Mouse (Mus musculus) heart, postnatal 10 days (tissue): ENCODE data around the gene Cfap73. TPM values are rescaled to one million over a fixed set of nuclear protein-coding genes. Genes with fewer than 3 reads are reported as not detected.
A peak's percentile ranks its signal among the peaks of the same experiment; 100 is the strongest.

Experiments
- DNase-seq, 2 experiments: peaks; one replicate each; pipeline ENCODE4 v3.0.0; 2021
- intact Hi-C: fragments of 180-260 bp; cut with DNase I; formaldehyde crosslinking; loops from one replicate; pipeline ENCODE4 v1.15.1; 2025
- total RNA-seq, 2 experiments: library from RNA; stranded (reverse); gene quantifications; 2 replicates each; pipeline ENCODE4 v1.2.3; 2021

Gene Cfap73
- total RNA-seq, 2 experiments from 2014 or later, result not detected

DNA sequence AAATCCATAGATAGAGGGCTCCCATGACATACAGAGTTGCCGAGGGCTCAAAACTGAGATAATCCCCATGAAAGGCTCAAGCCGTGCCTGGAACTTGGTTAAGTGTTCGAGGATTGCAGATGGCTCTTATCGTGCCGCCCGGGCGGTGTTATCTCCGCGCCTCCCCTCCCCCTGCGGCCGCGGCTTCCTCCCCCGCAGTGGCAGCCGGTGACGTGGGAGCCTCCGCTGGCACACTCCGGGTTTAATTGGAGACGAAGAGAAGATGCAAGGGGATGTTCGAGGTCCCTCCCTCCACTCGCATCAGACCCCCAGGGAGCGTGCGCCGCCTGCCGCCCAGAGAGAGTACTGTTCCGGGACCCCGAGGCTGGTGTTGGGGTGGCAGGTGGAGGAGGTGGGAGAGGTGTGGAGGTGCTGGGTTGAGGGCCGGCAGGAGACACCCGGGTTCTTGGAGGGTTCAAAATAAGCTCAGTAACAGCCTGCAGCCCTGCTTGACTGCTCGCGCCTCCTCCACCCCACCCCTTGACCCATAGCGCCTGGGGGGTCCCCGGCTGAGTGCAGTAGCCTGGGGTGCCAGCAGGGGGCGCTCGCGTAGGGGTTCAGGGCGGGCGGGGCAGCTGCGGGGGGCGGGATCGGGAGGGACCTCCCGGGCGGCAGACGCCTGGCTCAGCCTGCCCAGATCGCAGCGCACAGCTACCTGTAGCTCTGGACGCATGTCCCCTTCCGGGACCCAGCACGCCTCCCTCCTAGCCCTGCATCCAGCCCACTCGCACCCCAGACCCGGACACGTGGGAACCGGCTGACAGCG lies 14.7 kb upstream of the Cfap73 start, which contains the start of gene Rasal1:
Rasal1 (plus strand) TSS at position 244 of the 805 bp plus-strand sequence.
- intact Hi-C loops, result no loop called here

DNA sequence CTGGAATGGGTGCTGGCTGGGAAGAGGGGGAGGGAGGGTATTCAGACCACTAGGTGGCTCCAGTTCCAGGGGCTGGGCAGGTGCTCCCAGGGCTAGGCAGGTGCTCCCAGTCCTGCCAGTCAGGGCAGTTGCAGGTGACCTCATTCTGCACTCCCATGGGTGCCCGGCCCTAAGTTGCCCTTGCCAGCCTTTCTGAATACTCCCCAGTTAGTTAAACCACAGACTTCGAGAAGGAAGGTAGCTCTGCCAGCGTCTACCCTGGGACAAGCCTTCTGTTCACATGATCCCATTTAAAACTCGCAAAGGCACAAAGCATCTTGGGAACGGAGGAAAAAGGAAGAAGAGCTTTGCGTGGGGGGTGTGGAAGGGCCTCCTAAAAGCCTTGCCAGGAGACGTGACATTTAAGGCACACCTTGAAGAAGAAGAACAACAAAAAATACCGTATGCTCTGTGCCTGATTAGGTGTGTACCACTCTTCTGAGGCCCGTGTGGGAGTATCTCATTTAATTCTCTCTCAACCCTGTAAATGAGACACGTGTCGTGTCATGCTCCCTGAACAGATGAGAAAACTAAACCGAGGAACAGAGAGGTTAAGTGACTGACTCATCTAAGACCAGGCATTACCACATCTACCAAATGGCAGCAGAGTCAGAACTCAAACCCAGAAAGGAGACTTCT lies 13.9 kb upstream of the Cfap73 start:
- no peak for DNase-seq
- intact Hi-C loops, result no loop called here

More for the DNA sequence above, 14.7 kb upstream of the Cfap73 start, which contains the start of gene Rasal1:
- peak; percentile 44 to 51 for DNase-seq

DNA sequence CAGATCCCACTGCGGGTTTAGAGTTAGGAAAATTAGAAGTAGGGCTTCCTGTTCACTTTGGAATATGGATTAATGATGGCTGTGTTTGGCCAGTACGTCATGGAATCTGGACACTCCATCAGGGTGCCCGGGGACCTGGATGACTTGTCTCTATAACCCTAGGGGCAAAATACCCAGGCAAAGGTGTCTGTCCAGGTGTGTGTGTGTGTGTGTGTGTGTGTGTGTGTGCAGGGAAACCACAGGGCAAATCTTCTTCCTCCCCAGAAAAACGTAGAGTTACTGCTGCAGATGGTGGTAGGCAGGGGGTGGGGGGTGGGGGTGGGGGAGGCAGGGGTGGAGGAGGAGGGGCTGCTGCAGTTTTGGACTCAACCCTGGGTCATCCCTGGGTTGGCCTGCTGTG lies 13.3 kb upstream of the Cfap73 start:
- intact Hi-C loops, result no loop called here
- no peak for DNase-seq

DNA sequence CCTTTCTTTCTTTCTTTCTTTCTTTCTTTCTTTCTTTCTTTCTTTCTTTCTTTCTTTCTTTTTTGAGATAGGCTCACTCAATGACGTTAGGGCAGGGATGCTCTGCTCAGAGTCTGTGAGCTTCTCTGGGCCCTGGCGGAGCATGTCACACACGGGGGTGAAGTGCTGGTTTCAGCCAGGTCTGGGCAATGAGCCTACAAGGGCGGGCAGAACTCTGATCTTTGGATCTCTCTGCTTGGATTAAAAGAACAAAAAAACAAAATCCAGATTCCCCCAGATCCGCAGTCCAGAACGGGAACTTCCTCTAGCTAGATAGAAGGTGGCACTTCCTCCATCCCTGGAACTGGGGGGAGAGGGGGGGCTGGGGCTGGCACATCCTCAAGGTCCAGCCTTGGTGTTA lies 11.8 kb upstream of the Cfap73 start:
- intact Hi-C loops, result no loop called here
- peak in 1 of 2 experiments; percentile 27 for DNase-seq

DNA sequence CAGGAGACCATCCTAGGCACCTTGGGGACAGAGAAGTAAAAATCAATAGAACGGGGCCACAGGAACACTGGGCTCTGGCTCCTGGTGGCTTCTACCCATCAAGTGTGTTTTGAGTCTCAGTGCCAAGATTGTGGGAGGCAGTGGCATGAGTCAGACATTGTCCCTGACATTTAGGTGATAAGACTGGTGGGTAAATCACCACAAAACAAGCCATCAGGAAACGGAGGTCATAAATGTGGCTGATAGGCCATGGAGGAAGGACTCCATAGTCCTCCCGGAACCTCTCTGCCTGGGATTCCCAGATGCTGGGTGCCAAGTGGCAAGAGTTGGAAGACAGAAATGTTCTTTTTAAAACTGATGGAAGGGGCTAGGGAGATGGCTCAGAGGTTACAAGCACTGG lies 10.2 kb upstream of the Cfap73 start:
- DNase-seq, result no peak
- intact Hi-C loops, result no loop called here

DNA sequence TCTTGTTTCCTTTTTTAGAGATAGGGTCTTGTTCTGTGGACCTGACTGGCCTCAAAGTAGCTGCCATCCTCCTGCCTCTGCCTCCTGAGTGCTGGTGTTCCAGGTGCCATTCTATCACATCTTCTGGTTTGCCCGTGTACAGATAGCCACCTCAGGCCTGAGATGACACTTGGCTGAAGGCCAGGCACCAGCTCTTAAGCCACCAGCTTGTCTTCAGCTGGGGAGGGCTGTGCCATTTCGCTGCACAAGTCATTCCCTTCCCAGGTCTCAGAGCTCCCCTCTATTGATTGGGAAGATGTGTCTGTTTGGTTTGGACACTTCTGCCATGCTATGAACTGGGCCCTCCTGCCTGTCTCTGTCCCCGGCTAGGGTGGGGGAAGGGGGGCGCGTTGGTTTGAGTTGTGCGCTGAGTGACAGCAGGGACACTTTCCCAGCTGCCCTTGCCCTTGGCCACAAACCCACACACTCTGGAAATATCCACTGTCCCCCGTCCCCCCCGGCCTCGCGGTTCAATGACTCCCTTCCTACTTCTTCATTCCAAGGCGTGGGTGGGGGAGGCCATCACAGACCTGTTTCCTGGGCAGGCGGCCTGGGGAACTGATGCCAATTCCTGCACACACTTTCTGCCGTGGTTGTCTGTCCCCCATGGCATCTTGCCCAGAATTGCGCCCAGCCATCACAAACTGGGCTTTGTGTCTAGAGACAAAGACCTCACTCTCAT lies 9.5 kb upstream of the Cfap73 start:
- peak in 1 of 2 experiments; percentile 34 for DNase-seq
- intact Hi-C loops, result no loop called here

DNA sequence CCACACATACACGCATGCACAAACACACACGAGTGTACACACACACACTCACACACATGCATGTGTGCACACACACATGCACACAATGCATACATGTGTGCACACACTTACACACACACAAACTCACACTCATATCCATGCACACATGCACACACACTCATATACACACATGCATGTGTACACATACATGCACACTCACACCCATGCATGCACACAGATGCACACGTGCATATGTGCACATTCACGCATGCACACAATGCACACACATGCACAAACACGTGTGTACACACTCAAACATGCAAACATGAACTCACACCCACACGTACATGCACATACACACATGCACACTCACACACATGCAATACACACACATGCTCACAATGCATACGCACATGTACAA lies 6.1 kb upstream of the Cfap73 start:
- no peak for DNase-seq
- intact Hi-C loops, result no loop called here

DNA sequence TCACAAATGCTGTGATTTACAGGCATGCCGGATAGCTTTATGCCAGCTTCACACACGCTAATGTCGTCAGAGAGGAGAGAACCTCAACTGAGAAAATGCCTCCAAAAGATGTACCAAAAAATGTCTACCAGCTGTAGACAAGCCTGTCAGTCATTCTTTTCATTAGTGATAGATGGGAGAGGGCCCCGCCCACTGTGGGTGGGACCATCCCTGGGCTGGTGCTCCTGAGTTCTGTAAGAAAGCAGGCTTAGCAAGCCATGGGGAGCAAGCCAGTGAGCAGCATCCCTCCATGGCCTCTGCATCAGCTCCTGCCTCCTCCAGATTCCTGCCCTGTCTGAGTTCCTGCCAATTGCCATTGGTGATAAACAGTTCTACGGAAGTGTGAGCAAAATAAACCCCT lies 1.6 kb upstream of the Cfap73 start:
- DNase-seq, result no peak
- intact Hi-C loops, result no loop called here

DNA sequence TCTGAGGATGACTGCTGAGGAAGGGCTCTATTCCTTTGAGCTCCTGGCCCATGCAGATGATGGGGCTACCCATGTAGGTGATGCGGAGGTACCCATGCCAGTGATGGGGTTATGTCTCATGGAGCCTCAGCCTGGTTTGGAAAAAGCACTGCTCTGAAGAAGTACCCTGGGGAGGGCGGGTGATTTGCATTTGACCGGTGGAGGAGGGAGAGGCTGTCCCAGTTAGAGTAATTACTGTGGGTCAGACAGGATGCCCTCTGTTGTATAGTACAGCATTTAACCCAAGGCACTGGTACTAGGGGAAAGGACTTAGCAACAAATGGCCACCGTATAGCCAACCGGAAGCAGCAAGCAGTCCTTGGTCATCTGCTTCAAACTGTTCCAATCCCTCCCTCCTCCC lies 825 bp upstream of the Cfap73 start:
- intact Hi-C loops, result no loop called here
- DNase-seq, result no peak

DNA sequence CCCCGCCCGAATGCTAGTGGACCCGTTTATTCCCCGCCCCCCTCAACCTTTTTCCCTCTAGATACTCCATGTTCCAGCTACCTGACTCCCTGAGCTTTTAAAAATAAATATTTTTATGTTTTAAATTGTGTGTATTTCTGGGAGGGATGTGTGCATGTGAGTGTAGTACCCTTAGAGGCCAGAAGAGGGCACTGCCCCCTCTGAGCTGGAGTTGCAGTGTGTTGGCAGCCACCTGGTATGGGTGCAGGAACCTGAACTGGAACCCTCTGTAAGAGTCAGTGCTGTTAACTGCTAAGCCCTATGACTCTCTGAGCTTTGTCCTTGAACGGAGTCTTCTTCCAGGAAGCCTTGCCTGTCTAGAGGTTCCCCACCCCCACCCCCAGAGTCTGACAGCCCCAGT lies 2.1 kb downstream of the Cfap73 start:
- DNase-seq, result no peak
- intact Hi-C loops, result no loop called here

DNA sequence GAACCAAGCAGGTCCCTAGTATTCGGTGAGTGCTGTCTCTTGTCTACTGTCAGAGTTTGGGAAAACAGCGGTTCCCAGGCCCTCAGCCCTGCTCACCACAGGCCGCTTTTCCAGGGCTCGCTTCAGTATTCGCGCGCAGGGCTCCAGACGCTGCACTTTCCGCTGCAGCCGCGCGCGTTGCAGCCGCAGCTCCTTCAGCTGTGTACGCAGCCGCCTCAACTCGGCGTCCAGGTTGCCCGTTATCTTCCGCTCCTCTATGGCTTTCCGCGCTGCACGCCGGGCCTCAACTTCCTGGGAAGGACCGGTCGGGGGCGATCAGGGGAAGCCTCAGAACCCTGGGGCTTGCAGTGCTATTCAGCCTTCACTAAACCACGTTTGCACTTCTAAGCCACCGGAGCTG lies 2.9 kb downstream of the Cfap73 start:
- DNase-seq, result no peak
- intact Hi-C loops, result no loop called here

DNA sequence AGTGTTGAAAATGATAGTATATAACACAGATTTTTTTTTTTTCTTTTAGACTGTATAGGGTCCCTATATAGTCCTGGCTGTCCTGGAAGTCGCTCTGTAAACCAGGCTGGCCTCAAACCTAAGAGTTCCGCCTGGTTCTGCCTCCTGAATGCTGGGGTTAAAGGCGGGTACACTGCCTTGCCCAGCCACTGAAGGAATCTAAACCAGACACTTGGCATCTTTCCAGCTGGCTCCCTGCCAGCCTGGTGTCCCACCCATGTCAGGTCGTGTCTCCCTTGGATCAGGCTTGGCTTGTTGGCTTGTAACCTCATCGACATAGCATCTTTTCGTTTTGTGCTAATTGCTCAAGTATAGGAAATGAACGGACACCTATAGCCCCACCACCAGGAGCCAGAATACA lies 5.4 kb downstream of the Cfap73 start:
- intact Hi-C loops, result no loop called here
- peak in 1 of 2 experiments; percentile 47 for DNase-seq

DNA sequence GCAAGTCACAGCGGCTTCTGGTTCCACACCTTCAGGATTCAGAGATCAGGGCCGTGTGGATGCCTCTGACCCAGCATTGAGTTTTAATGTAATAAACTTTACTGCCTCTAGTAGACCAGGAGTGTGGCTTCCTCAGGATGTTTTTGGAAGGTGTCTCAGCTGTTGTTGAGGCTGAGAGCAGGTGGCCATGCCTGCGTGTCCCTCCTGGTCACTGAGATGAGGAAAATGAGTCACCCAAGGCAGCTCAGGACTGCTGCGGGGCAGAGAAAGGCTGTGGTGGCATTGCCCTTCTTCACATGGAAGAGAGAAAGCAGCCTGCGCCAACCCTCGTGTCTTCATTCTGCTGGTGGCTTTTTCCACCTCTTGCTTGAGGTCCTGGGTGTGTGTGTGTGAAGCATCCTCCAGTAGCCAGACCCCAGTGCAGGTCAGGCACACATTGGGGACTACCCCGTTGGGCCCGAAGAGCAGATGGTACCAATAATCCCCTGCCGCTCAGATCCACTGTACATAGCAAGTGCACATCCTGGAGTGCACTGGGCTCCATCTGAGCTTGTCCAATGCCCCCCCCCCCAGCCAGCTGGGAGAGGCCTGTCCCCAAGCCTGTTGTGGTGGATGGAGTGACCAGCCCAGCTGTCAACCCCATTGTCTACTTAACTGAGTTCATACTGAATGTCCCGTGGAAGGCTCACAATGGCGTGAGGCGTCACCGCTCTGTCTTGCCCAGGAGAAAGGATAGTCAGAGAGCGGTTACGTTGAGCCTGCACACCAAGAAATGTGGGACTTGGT lies 6.3 kb downstream of the Cfap73 start:
- intact Hi-C loops, result no loop called here
- no peak for DNase-seq

DNA sequence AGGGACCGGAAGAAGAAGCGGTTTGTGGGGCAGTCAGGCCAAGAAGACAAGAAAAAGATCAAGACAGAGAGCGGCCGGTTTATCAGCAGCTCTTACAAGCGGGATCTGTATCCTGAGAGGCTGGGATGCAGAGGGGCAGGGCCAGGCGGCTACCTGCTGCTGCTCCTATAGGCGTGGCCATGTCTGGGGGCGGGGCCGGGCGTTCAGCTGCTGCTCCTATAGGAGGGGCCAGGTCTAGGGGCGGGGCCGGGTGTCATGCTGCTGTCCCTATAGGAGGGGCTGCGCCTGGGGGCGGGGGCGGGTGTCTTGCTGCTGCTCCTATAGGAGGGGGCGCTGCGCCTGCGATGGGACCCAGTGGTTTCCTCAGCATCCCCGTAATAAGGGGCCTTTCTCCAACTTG lies 7.6 kb downstream of the Cfap73 start:
- intact Hi-C loops, result no loop called here

DNA sequence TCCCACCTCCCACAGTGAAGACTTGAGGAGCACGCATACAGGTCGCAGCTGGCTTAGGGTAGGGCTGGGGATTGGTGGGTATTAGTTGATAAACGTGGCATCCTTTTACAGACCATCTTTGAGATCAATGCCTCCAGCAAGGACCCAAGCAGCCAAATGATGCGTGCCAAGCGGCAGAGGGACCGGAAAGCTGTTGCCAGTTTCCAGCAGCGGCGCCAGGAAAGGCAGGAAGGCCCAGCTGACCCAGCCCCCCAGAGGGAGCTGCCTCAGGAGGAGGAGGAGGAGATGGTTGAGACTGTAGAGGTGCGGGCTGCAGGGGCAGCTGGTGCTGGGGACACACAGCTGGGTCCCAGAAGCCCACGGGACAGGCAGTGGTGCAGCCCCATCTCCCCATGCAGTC lies 9.6 kb downstream of the Cfap73 start:
- intact Hi-C loops, result no loop called here
- DNase-seq, result no peak

More for the DNA sequence above, 7.6 kb downstream of the Cfap73 start:
- DNase-seq, result no peak

DNA sequence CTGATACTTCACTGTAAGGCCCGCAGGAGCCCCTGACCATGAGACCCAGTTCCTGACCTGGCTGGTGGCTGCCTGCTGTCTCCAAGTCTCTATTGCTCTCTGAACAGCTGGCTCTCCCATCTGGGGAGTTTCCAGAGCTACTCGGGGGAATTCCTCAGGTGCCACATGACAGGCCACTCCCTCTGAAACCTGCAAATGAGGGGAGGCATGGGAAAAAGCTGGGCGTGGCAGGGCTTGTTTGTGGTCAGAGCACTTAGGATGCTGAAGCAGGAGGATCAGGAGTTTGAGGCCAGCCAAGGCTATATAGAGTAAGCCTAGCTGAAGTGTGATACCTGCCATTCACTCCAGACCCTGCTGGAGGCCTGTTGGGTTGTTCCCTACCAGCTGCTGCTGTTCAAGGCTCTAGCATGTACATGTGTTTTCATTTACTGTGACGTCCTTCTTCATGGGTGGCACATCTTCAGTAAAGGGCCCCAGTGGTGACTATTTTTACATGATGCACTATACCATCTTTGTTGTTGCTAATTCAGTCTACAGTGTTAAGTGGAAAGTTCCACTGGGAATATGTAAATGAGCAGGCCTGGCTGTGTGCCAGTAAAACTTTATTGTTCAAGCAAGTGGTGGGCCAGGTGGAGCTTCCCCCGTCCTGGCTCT lies 11.7 kb downstream of the Cfap73 start:
- intact Hi-C loops, result no loop called here
- DNase-seq, result no peak

DNA sequence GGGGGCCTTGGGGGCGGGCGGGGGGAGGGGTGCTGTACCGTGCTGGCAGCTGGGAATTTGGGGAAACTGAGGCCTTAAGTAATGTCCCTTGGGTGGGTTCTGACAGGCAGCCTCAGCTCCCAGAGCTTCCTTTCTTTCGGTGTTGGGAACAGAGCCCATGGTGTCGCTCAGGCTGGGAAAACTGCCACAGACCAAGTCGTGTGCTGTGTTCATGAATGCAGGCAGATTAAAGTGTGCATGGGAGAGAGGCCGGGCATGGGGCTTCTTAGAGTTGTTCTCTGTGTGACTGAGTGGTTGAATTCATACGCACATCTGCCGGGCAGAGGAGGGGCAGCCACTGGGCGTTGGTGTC lies 12.2 kb downstream of the Cfap73 start:
- intact Hi-C loops, result loop anchor here (2.0 kb wide), 1 partner anchor 93 kb away; no protein-coding TSS in a partner anchor
- DNase-seq, result no peak

DNA sequence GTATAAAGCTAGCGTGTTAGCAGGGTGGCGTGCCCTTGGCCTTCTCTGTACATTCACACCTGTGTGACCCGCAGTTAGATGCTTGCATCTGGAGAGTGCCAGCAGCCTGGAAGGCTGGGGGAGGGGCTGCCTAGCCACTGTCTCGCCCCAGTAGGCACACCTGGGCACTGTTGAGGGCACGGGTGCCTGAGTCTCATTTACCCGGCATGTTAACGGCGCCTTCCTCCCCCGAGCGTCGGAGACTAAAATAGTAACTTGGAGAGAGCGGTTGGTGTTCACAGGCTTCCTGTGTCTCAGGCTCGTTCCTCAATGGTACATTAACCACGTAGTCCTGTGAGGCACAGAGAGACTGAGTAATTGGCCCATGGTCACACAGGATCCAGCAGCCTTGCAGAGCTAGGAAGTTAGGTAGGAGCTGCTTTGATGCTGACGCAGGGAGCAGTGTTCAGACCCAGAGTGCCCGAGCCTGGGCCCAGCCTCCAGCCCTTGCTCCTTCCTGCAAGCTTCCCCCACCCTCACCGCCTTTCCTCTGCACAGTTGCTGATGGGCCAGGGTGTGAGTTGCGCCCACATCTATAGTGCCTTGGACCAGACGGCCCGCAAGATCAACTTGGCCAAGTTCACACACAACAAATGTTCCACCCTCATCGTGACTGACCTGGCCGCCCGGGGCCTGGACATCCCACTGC lies 12.8 kb downstream of the Cfap73 start:
- DNase-seq, result no peak
- intact Hi-C loops, result loop anchor here (2.0 kb wide), 1 partner anchor 94 kb away; no protein-coding TSS in a partner anchor

DNA sequence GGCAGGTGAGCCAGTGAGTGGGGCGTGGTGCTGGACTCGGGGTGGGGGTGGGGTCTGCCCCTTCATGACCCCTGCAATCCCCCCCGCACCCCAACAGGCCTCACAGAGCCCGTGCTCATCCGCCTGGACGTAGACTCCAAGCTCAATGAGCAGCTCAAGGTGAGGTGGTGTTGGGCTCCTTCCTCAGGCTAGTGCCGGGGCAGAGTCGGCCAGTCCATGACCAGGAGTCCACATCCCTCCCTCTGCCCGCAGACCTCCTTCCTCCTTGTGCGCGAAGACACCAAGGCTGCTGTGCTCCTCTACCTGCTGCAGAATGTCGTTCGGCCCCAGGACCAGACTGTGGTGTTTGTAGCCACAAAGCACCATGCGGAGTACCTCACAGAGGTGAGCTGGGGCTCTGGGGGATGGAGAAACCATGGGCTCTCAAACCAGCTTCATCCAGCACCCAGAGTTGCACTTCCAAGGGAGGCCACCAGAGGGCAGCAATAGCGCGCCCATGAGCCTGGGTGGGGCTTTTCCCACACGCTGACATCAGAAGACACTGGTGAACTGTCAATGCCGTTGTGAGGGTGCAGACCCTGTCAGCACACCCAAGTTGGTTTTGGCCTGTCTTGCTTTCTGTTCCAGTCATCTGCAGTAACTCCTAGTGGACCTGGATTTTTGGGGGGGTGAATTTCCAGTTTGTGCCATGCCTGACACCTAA lies 13.5 kb downstream of the Cfap73 start:
- intact Hi-C loops, result loop anchor here (1.0 to 2.0 kb wide), 3 partner anchors 53 to 126 kb away; no protein-coding TSS in a partner anchor
- peak; percentile 84 to 90 for DNase-seq
